Comparison of ENCODE assay signal across 11 mouse cellular contexts in genomic region chr12:16897225-16897624, GRCm38 (mm10). TPM values are rescaled to one million over a fixed set of nuclear protein-coding genes. Genes with fewer than 3 reads are reported as not detected.
DNase-seq lines count a peak whose midpoint lies in the region; ATAC-seq and TF ChIP-seq lines count a peak whose summit lies in the region.
"Had no signal": no experiment of that assay in that cellular context is flagged by ENCODE, and none has a peak within 500 bp of the region (broad histone marks: within the 10 kb centered on the region; RNA-seq: fewer than 3 reads in every experiment).

No protein-coding gene starts in this region.

- H3K79me2 ChIP-seq in heart, adult 2 months (replicated peaks; ENCODE audit: control insufficient read depth, insufficient read depth, low read length) = no peaks in the 10 kb centered on the region

- peak overlapping the region; percentile 92 for H3K4me3 ChIP-seq in heart, adult 2 months
- H3K4me3 ChIP-seq in neural tube, embryonic 12.5 days = no peak overlapping the region
- peak overlapping the region; percentile 26 for H3K4me3 ChIP-seq in liver, embryonic 13.5 days (replicated peaks)

- H3K9ac ChIP-seq in heart, adult 2 months (ENCODE audit: low read depth, low read length) = no peak overlapping the region
- H3K9ac ChIP-seq in neural tube, embryonic 12.5 days = no peak overlapping the region
- no peak overlapping the region; the same call in 1 of the 2 replicates for H3K9ac ChIP-seq in liver, embryonic 13.5 days

- intact Hi-C loops in heart, adult 2 months (cut with DNase I) = no loop called here
- intact Hi-C loops in heart, postnatal 36 days (cut with DNase I) = loop anchor here (5.0 to 10.0 kb wide), 2 partner anchors 35 to 312 kb away; no protein-coding TSS in a partner anchor

- TF ChIP-seq POLR2A in heart, adult 2 months (IDR thresholded peaks at IDR 0.05; ENCODE audit: insufficient read depth, low read depth, low read length) = no peak

- peaks cover 15% of the 10 kb centered on the region for H3K4me1 ChIP-seq in heart, adult 2 months (ENCODE audit: control insufficient read depth, insufficient read depth, low read length)
- peaks cover 28% of the 10 kb centered on the region for H3K4me1 ChIP-seq in neural tube, embryonic 12.5 days
- H3K4me1 ChIP-seq in liver, embryonic 13.5 days (replicated peaks) = peaks cover 67% of the 10 kb centered on the region

- TF ChIP-seq CTCF in heart, adult 2 months (IDR thresholded peaks at IDR 0.05) = no peak

- H3K9me3 ChIP-seq in neural tube, embryonic 12.5 days = no peaks in the 10 kb centered on the region
- H3K9me3 ChIP-seq in liver, embryonic 13.5 days (replicated peaks) = no peaks in the 10 kb centered on the region

- H3K27ac ChIP-seq in heart, adult 2 months = peak overlapping the region; percentile 95
- H3K27ac ChIP-seq in neural tube, embryonic 12.5 days = no peak overlapping the region
- no peak overlapping the region for H3K27ac ChIP-seq in liver, embryonic 13.5 days

- WGBS in heart, adult 2 months = 14% methylated on average over 2 of the region's 2 CpGs
- WGBS in neural tube, embryonic 12.5 days = 68% methylated on average over 2 of the region's 2 CpGs
- 41% methylated on average over 2 of the region's 2 CpGs for WGBS in liver, embryonic 13.5 days (ENCODE audit: insufficient replicate concordance)

- DNase-seq in heart, adult 2 months = no peak
- no peak for DNase-seq in heart, postnatal 36 days
- no peak for DNase-seq in neural tube, embryonic 10.5 days (ENCODE audit: extremely low spot score, low spot score)
- no peak for DNase-seq in liver, embryonic 13.5 days
- no peak for DNase-seq in thymus, postnatal 4 days
- no peak for DNase-seq in layer of hippocampus, postnatal 36 days
- DNase-seq: gastrocnemius, postnatal 25 days; lung, postnatal 10 days; right cerebral cortex, postnatal 4 days had no signal

- no peak for TF ChIP-seq EP300 in heart, adult 2 months (IDR thresholded peaks at IDR 0.05; ENCODE audit: insufficient read depth, low read depth, low read length)

- peaks cover 14% of the 10 kb centered on the region for H3K36me3 ChIP-seq in heart, adult 2 months (ENCODE audit: control insufficient read depth, insufficient read depth, low read length)
- H3K36me3 ChIP-seq in neural tube, embryonic 12.5 days = no peaks in the 10 kb centered on the region
- no peaks in the 10 kb centered on the region for H3K36me3 ChIP-seq in liver, embryonic 13.5 days

- ATAC-seq in neural tube, embryonic 12.5 days (ENCODE audit: low FRiP score, low read depth) = no peak
- ATAC-seq in liver, embryonic 13.5 days (ENCODE audit: low read depth) = no peak
- no peak for ATAC-seq in frontal cortex, adult (ENCODE audit: low TSS enrichment)

- peak overlapping the region; percentile 77; the same call in 1 of the 2 replicates for H3K4me2 ChIP-seq in neural tube, embryonic 12.5 days (replicated peaks)
- peak overlapping the region; percentile 92 for H3K4me2 ChIP-seq in liver, embryonic 13.5 days

- H3K27me3 ChIP-seq in heart, adult 2 months (ENCODE audit: control insufficient read depth, insufficient read depth, low read length) = no peaks in the 10 kb centered on the region
- H3K27me3 ChIP-seq in neural tube, embryonic 12.5 days (replicated peaks) = no peaks in the 10 kb centered on the region
- no peaks in the 10 kb centered on the region for H3K27me3 ChIP-seq in liver, embryonic 13.5 days

RNA-seq across cellular contexts. Expression of gene Rock2, which starts 2.5 kb away (rescaled TPM):
- total RNA-seq in heart, adult 2 months (2021) = 10 to 100 TPM; 78.0 to 80.2 TPM
- 11.2 and 27.6 TPM in 2 replicates for polyA plus RNA-seq in heart, adult 2 months (2012; rRNA removed)
- 10 to 100 TPM; 77.4 to 84.9 TPM for total RNA-seq in heart, postnatal 36 days (2021)
- polyA plus RNA-seq in neural tube, embryonic 12.5 days (2016; fragmentation: Nextera tagmentation; extraction: Ambion mirVana) = 20.2 and 21.4 TPM in 2 replicates
- polyA plus RNA-seq in liver, embryonic 13.5 days (2015; fragmentation: Nextera tagmentation; extraction: Ambion mirVana) = 7.0 and 7.7 TPM in 2 replicates
- 100 to 1,000 TPM; 136 to 137 TPM for total RNA-seq in layer of hippocampus, postnatal 36 days (2021)
